ENCODE assay signal across 8 mouse cellular contexts in the genomic region with DNA sequence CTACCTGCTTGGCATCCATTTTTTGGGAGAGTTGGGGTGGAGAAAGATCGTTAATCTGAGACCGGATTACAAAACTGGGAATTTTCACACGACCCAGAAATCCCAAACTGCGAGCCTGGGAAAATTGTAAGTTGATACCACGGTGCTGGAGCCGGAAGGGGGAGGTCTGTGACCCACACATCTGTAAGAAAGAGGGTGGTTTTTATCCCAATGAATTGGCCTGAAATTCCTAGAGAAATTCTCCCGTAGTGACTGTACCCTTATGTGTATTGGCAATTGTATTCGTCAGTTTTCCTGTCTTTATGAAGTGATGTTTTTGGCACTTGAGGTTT. TPM values are rescaled to one million over a fixed set of nuclear protein-coding genes. Genes with fewer than 3 reads are reported as not detected.
DNase-seq lines count a peak whose midpoint lies in the region; ATAC-seq and TF ChIP-seq lines count a peak whose summit lies in the region.

No protein-coding gene starts in this region.

- 4% methylated on average over 8 of the region's 8 CpGs for WGBS in heart, embryonic 16.5 days
- 4% methylated on average over 8 of the region's 8 CpGs for WGBS in forebrain, postnatal 0 days

- ATAC-seq in heart, embryonic 16.5 days (replicated peaks; ENCODE audit: extremely low read depth, insufficient read depth, low FRiP score) = no peak
- peak; percentile 4; the same call in 1 of the 2 replicates for ATAC-seq in forebrain, postnatal 0 days

- H3K79me2 ChIP-seq in MEL (ENCODE audit: control insufficient read depth, insufficient read depth, low read length, poor library complexity) = peaks cover 6% of the 10 kb centered on the region

- no peaks in the 10 kb centered on the region for H3K27me3 ChIP-seq in heart, embryonic 16.5 days (ENCODE audit: control insufficient read depth, insufficient read depth, low read length)
- H3K27me3 ChIP-seq in MEL (ENCODE audit: control insufficient read depth in 1 of 2, insufficient read depth in 2 of 2, low read length in 2 of 2) = no peaks in the 10 kb centered on the region
- no peaks in the 10 kb centered on the region for H3K27me3 ChIP-seq in forebrain, postnatal 0 days (ENCODE audit: insufficient read depth, low read length)

- intact Hi-C loops in left cerebral cortex, postnatal 4 days (cut with DNase I) = no loop called here

- peak overlapping the region; percentile 76 for H3K9ac ChIP-seq in heart, embryonic 16.5 days (ENCODE audit: low read length)
- H3K9ac ChIP-seq in MEL (ENCODE audit: control insufficient read depth, low read depth, low read length, poor library complexity, severe bottlenecking) = peak overlapping the region; percentile 72
- H3K9ac ChIP-seq in forebrain, postnatal 0 days = peak overlapping the region; percentile 79

- TF ChIP-seq CTCF in MEL (IDR thresholded peaks at IDR 0.05 in 2 of 3, conservative IDR thresholded peaks at IDR 0.05 in 1 of 3; ENCODE audit: control insufficient read depth in 1 of 3, insufficient read depth in 1 of 3, low read depth in 2 of 3, low read length in 3 of 3, poor library complexity in 1 of 3, severe bottlenecking in 1 of 3) = no peak
- no peak for TF ChIP-seq CTCF in forebrain, postnatal 0 days (IDR thresholded peaks at IDR 0.05; ENCODE audit: low read depth)

- peaks cover 10% of the 10 kb centered on the region for H3K4me1 ChIP-seq in heart, embryonic 16.5 days (ENCODE audit: control insufficient read depth, insufficient read depth, low read length)
- H3K4me1 ChIP-seq in MEL (ENCODE audit: control insufficient read depth in 1 of 2, insufficient read depth in 2 of 2, low read length in 2 of 2) = peaks cover 0 to 3% of the 10 kb centered on the region in 2 experiments; a peak in 1 of 4 replicates
- 0 out of 2 replicates have a peak, but pooled peaks cover 12% of the 10 kb centered on the region for H3K4me1 ChIP-seq in forebrain, postnatal 0 days (ENCODE audit: insufficient read depth)

- no peak for TF ChIP-seq EP300 in MEL (IDR thresholded peaks at IDR 0.05; ENCODE audit: low read depth in 1 of 2, low read length in 2 of 2)

- DNase-seq in heart, adult 8-10 months (ENCODE audit: low spot score) = no peak
- DNase-seq in MEL (ENCODE audit: low read depth, low spot score) = no peak
- no peak for DNase-seq in forebrain, postnatal 0 days
- peak; percentile 30 for DNase-seq in mesoderm, embryonic 11.5 days (ENCODE audit: low read depth, low spot score)
- no peak for DNase-seq in left cerebral cortex, postnatal 4 days
- no peak for DNase-seq in spleen, postnatal 14 days (ENCODE audit: low spot score in 2 of 2)
- DNase-seq in thymus, postnatal 4 days = no peak

- TF ChIP-seq POLR2A in MEL (IDR thresholded peaks at IDR 0.05; ENCODE audit: control insufficient read depth in 1 of 2, insufficient read depth in 1 of 2, low read depth in 1 of 2, low read length in 2 of 2, poor library complexity in 1 of 2) = no peak

- H3K9me3 ChIP-seq in heart, embryonic 16.5 days (replicated peaks; ENCODE audit: control insufficient read depth, low read length) = no peaks in the 10 kb centered on the region
- no peaks in the 10 kb centered on the region for H3K9me3 ChIP-seq in MEL (replicated peaks; ENCODE audit: insufficient read depth, low read length)
- H3K9me3 ChIP-seq in forebrain, postnatal 0 days (ENCODE audit: low read length) = no peaks in the 10 kb centered on the region

- H3K4me2 ChIP-seq in heart, embryonic 16.5 days (ENCODE audit: low read depth, low read length) = peak overlapping the region; percentile 85
- H3K4me2 ChIP-seq in forebrain, postnatal 0 days (ENCODE audit: low read depth) = peak overlapping the region; percentile 56

- TF ChIP-seq RAD21 in MEL (IDR thresholded peaks at IDR 0.05; ENCODE audit: low read depth, low read length) = no peak

- peaks cover 7% of the 10 kb centered on the region for H3K36me3 ChIP-seq in heart, embryonic 16.5 days (ENCODE audit: control insufficient read depth, insufficient read depth)
- peaks cover 0 to 7% of the 10 kb centered on the region in 2 experiments; a peak in 1 of 4 replicates for H3K36me3 ChIP-seq in MEL (ENCODE audit: control insufficient read depth in 1 of 2, insufficient read depth in 2 of 2, low read length in 2 of 2)
- H3K36me3 ChIP-seq in forebrain, postnatal 0 days (ENCODE audit: insufficient read depth) = peaks cover 8% of the 10 kb centered on the region; the same call in 1 of the 2 replicates

- H3K27ac ChIP-seq in heart, embryonic 16.5 days (ENCODE audit: low read length) = peak overlapping the region; percentile 24
- H3K27ac ChIP-seq in MEL (ENCODE audit: control insufficient read depth, low read depth, low read length) = peak overlapping the region; percentile 46
- H3K27ac ChIP-seq in forebrain, postnatal 0 days (ENCODE audit: low read depth, low read length) = peak overlapping the region; percentile 88

- H3K4me3 ChIP-seq in heart, embryonic 16.5 days (ENCODE audit: low read length) = peak overlapping the region; percentile 77
- peak overlapping the region; percentile 72 to 93 for H3K4me3 ChIP-seq in MEL (ENCODE audit: control insufficient read depth in 1 of 2, insufficient read depth in 1 of 2, low read depth in 2 of 2, low read length in 2 of 2)
- peak overlapping the region; percentile 71 for H3K4me3 ChIP-seq in forebrain, postnatal 0 days (ENCODE audit: low read depth, low read length)

TF ChIP-seq in MEL, 35 proteins besides CTCF, POLR2A, EP300 and RAD21:
- TF ChIP-seq ETS1 (IDR thresholded peaks at IDR 0.05; ENCODE audit: low read depth, low read length) (no peak), E2F4 (IDR thresholded peaks at IDR 0.05; ENCODE audit: borderline replicate concordance, low read depth, low read length) (no peak), GABPA (IDR thresholded peaks at IDR 0.05; ENCODE audit: low read depth, low read length) (no peak), RCOR1 (IDR thresholded peaks at IDR 0.05; ENCODE audit: low read depth, low read length) (no peak), MEF2A (IDR thresholded peaks at IDR 0.05; ENCODE audit: extremely low read depth, insufficient replicate concordance, low read depth, low read length, poor library complexity, severe bottlenecking) (no peak), MAZ (IDR thresholded peaks at IDR 0.05; ENCODE audit: low read depth, low read length) (no peak), USF2 (IDR thresholded peaks at IDR 0.05; ENCODE audit: borderline replicate concordance in 1 of 2, insufficient read depth in 1 of 2, low read depth in 1 of 2, low read length in 2 of 2) (no peak), ZNF384 (IDR thresholded peaks at IDR 0.05; ENCODE audit: low read depth, low read length) (no peak), CHD2 (IDR thresholded peaks at IDR 0.05; ENCODE audit: low read length) (no peak), ELF1 (IDR thresholded peaks at IDR 0.05; ENCODE audit: low read depth, low read length) (no peak), POLR2AphosphoS2 (IDR thresholded peaks at IDR 0.05; ENCODE audit: low read length) (no peak), NELFE (IDR thresholded peaks at IDR 0.05; ENCODE audit: low read depth, low read length) (no peak), TBP (IDR thresholded peaks at IDR 0.05; ENCODE audit: low read depth, low read length) (no peak), MAX (IDR thresholded peaks at IDR 0.05; ENCODE audit: low read length) (no peak)

RNA-seq across cellular contexts. Expression of gene Zfp949, which starts 0.8 kb away (rescaled TPM):
- polyA plus RNA-seq in heart, embryonic 16.5 days (2015; fragmentation: Nextera tagmentation; extraction: Ambion mirVana) = 8.3 and 8.9 TPM in 2 replicates
- total RNA-seq in heart, adult 8-10 months (2022) = 1 to 10 TPM; 5.4 to 8.6 (median 6.0) TPM
- total RNA-seq in MEL (2012; rRNA removed) = 3.3 and 4.6 TPM in 2 replicates
- 1 to 10 TPM in 1 of 2 experiments, not detected in 1; 4.5 TPM for polyA plus RNA-seq in MEL (2012; ENCODE audit: insufficient read depth in 1 of 2, insufficient read length in 2 of 2, low read depth in 1 of 2, low replicate concordance in 2 of 2, missing spikeins in 1 of 2)
- 18.6 and 25.0 TPM in 2 replicates for total RNA-seq in forebrain, postnatal 0 days (2014; rRNA removed)
- 9.0 and 13.5 TPM in 2 replicates for polyA plus RNA-seq in forebrain, postnatal 0 days (2015; fragmentation: Nextera tagmentation; extraction: Ambion mirVana)
- total RNA-seq in left cerebral cortex, postnatal 4 days (2021) = 10 to 100 TPM; 17.5 to 19.7 TPM

RNA-seq across cellular contexts. Expression of gene Trim43a, which starts 32.1 kb away (rescaled TPM):
- 0.14 and 0.37 TPM in 2 replicates for polyA plus RNA-seq in heart, embryonic 16.5 days (2015; fragmentation: Nextera tagmentation; extraction: Ambion mirVana)
- not detected for total RNA-seq in heart, adult 8-10 months (2022)
- not detected in 2 replicates for total RNA-seq in MEL (2012; rRNA removed)
- not detected for polyA plus RNA-seq in MEL (2012; ENCODE audit: insufficient read depth in 1 of 2, insufficient read length in 2 of 2, low read depth in 1 of 2, low replicate concordance in 2 of 2, missing spikeins in 1 of 2)
- total RNA-seq in forebrain, postnatal 0 days (2014; rRNA removed) = 0.08 TPM in 1 of 2 replicates, not detected in the other
- polyA plus RNA-seq in forebrain, postnatal 0 days (2015; fragmentation: Nextera tagmentation; extraction: Ambion mirVana) = 0.13 TPM in 1 of 2 replicates, not detected in the other
- under 1 TPM in 1 of 2 experiments, not detected in 1; 0.24 TPM for total RNA-seq in left cerebral cortex, postnatal 4 days (2021)

Comparison
In these comparisons a context has a peak if more than half of its experiments do, and no peak if none do; other contexts are left out.
1. H3K27ac ChIP-seq: peak in every context shown above with its lines; median percentile 88 in forebrain, postnatal 0 days; 46 in MEL; 24 in heart, embryonic 16.5 days.